Mouse (Mus musculus) left cerebral cortex, adult 8-10 months (tissue): Measurements from ENCODE around the gene P3h4. TPM values are rescaled to one million over a fixed set of nuclear protein-coding genes. Genes with fewer than 3 reads are reported as not detected.
"Not testable (repeated sequence)": the region's sequence is repeated elsewhere in the genome, so short reads cannot be mapped to it uniquely, and the experiment has no call there.

Experiments
- DNase-seq, 2 experiments: peaks; one replicate each; pipeline ENCODE4 v3.0.0; 2022; ENCODE audit warnings: low spot score in 2 of 2
- microRNA-seq, 2 experiments: library from miRNA; unstranded; fragments of <30 nt; microRNA quantifications; one replicate each; pipeline ENCODE4 v1.2.0; 2022
- total RNA-seq, 4 experiments: library from RNA; stranded (reverse); gene quantifications; 2 replicates each; pipeline ENCODE4 v1.2.4; 2022

The P3h4 gene
- total RNA-seq, 4 experiments from 2014 or later = 10.4 to 12.8 (median 12.3) TPM

GRCm38 (mm10) chr11:100362209-100362978 is 52.2 kb downstream of the P3h4 start:
- DNase-seq = peak in 1 of 2 experiments; percentile 81

GRCm38 (mm10) chr11:100361059-100361458 is 53.6 kb downstream of the P3h4 start:
- not testable (repeated sequence) for DNase-seq

GRCm38 (mm10) chr11:100360175-100360574 is 54.5 kb downstream of the P3h4 start:
- no peak for DNase-seq

Small RNA genes lying within 50 kb of the gene (microRNA-seq; reads per million reads assigned to microRNA genes)
- gene Gm27374 = 0 reads per million in 2 experiments

Other genes starting within 250 kb of the P3h4 start
- 1 to 10 TPM; 4.2 to 5.0 (median 4.4) TPM for gene Krt9, start 221.6 kb downstream of the P3h4 start, total RNA-seq
- not detected for gene Krt14, start 207.3 kb downstream of the P3h4 start, total RNA-seq
- not detected for gene Krt16, start 165.9 kb downstream of the P3h4 start, total RNA-seq
- gene Krt17, start 153.8 kb downstream of the P3h4 start, total RNA-seq = under 1 TPM in 1 of 4 experiments, not detected in 3; 0.50 TPM
- gene Krt42, start 145.0 kb downstream of the P3h4 start, total RNA-seq = not detected
- gene Eif1, start 95.0 kb downstream of the P3h4 start, total RNA-seq = 100 to 1,000 TPM; 753 to 824 (median 763) TPM
- gene Gast, start 80.4 kb downstream of the P3h4 start, total RNA-seq = not detected
- gene Hap1, start 58.7 kb downstream of the P3h4 start, total RNA-seq = 100 to 1,000 TPM; 132 to 184 (median 175) TPM
- 10 to 100 TPM; 54.1 to 58.4 (median 55.9) TPM for gene Jup, start 17.1 kb downstream of the P3h4 start, total RNA-seq
- gene Fkbp10, start 861 bp upstream of the P3h4 start, total RNA-seq = 1 to 10 TPM; 5.2 to 8.3 (median 6.2) TPM
- 10 to 100 TPM; 46.9 to 52.6 (median 50.0) TPM for gene Nt5c3b, start 27.0 kb upstream of the P3h4 start, total RNA-seq
- gene Klhl10, start 27.1 kb upstream of the P3h4 start, total RNA-seq = 1 to 10 TPM in 2 of 4 experiments, under 1 TPM in 2; 0.84 to 1.4 (median 1.0) TPM
- gene Klhl11, start 57.9 kb upstream of the P3h4 start, total RNA-seq = 10 to 100 TPM; 94.8 to 99.9 (median 97.3) TPM
- 100 to 1,000 TPM; 150 to 164 (median 156) TPM for gene Acly, start 113.2 kb upstream of the P3h4 start, total RNA-seq
- 1 to 10 TPM in 3 of 4 experiments, under 1 TPM in 1; 0.98 to 2.2 (median 1.8) TPM for gene Ttc25, start 130.8 kb upstream of the P3h4 start, total RNA-seq
- 100 to 1,000 TPM; 220 to 251 (median 229) TPM for gene Cnp, start 160.1 kb upstream of the P3h4 start, total RNA-seq
- 10 to 100 TPM; 12.1 to 15.5 (median 13.2) TPM for gene Nkiras2, start 204.4 kb upstream of the P3h4 start, total RNA-seq
- 100 to 1,000 TPM; 241 to 278 (median 260) TPM for gene Dnajc7, start 205.3 kb upstream of the P3h4 start, total RNA-seq